Mouse (Mus musculus): ENCODE results near the gene Mgp.

Gene Mgp

GRCm38 (mm10) chr6:136875670-136876069 is at the start of gene Mgp:
Mgp (minus strand) TSS chr6:136875823.
- peak; percentile 31 to 39 for DNase-seq

DNA sequence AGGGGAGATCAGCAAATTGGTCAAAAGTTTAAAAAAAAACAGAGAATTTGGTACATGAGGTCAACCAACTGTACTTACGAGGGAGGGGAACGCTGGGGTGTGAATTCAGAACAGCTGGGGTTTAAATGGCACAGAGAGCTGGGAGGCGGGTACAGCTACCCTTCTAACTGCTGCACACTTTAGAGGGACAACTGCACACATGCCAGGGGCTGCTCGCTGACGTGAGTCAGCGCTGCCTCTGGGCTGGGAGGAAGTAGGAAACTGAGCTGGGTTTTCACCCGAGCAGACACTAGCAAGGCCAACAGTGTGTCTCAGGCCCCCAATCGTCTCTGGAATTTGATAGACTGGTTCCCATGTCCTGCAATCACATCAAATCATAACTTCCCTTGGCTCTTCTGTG is 49.4 kb upstream of the Mgp start:
- DNase-seq: no peak

GRCm38 (mm10) chr6:136923532-136923931 is 47.9 kb upstream of the Mgp start, which contains the start of gene Pde6h:
Pde6h (plus strand) TSS chr6:136923832.
- no peak for DNase-seq

DNA sequence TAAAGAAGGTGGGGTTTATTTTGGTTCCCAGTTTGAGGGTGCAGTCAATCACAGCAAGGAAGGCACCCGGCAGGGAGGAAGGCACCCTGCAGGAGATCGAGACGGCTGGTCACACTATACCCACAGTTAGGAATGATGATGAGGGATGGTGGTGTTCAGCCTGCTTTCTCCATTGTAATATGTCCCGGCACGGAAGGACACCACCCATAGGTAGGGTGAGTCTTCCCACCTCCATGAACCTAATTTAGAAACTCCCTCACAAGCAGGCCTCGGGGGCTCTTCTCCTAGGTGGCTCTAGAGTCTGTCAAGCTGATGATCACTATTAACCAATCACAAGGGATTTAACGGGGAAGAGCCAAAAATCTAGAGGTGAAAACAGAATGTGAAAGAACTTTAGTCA is 47.2 kb upstream of the Mgp start:
- no peak for DNase-seq

DNA sequence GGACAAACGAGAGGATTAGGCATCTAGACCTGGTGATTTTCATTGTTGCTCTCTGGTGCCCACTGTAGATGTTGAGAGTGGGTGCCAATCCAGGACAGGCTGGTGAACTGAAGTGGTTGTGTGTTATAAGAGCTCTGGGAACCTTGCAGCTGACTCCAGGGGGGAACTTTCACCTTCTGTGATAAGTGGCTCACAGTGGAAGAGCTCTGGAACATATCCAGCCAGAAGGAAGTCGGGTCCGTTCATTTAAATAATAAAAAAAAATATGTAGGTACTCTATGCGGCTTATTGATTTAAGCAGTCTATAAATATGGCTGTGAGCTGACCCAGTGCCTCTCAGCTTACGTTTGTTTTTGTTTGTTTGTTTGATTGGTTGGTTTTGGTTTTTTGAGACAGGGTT is 46.5 kb upstream of the Mgp start, which contains the start of gene Erp27:
Gene Erp27 (minus strand): TSS at position 101 of the 400 bp plus-strand sequence.
- DNase-seq: no peak

DNA sequence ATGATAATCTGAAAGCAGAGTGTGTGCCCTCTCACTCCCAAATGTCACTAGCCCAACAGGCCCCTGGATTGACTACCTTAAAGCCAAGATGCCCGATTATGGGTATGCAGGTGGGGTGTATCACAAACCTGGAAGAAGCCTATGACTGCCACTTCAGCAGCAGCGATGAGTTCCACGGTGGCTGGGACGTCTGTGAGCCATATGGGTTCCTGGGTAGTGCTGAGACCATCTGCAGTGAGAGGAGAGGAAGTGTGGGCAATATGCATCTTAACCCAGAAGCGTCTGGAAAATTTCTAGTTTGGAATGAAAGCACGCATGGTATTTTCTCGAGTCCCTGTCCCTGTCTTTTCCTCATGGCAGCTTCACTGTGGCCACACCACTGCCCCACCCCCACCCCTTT is 46.0 kb upstream of the Mgp start:
- no peak for DNase-seq

DNA sequence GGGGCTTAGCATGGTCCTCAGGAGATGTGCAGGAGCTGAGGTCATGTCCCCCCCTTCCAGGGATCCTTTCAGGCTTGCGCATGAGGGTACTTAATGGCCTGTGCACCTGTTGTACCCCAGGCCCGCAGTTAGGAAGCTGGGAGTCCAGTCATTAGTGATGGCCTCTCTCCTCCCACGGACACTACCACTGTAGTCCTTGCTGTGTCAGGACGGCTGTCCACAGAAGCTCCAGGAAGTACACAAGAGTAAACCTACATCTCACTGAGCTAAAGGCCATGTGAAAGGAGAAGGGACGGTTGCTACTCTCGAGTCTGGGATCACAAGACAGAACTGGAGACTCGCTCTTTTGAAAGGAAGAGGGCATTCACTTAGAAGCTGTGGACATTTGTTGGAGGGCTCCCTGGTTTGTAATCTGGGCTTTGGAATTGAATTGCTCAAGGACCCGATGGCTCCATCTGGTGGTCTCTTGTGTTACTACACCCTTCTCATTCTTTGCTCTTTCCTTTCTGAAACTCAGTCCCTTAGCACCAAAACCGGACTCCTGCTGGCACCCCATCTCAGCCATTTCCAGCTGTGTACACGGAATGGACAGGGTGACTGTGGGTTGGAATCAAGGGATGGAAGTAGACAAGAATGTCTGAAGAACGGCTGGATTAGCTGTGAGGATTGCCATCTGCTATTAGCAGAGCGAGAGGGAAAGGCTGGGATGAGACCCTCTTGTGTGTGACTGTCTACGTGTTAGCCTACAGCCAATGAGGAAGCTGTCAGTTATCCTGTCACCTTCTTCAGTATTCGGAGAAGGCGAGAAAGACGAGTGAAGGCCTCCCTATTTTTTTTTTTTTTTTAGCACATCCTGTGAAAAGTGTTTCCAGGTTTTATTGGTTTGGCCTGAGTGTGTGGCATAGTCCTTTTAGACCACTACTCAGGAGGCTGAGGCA is 45.0 kb upstream of the Mgp start:
- peak; percentile 58 to 91 for DNase-seq

DNA sequence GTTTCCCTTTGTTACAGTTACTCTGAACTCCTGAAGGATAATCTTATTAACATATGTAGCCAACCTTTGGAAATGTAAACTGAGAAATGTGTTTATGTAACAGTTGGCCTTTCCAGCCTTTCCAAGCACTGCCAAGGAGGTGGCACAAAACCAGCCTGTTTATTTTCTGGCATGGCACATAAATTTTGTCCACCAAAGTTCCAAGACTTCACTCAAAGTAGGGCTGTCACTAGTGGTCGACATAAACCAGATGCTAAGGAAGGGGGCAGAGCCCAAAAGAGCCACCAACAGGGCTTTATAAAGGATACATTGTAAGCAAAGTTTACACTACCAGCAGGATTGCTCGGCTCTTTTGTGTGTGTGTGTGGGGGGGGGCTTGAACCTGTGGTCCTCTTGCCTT is 42.3 kb upstream of the Mgp start:
- DNase-seq: no peak

GRCm38 (mm10) chr6:136915721-136916395 is 40.2 kb upstream of the Mgp start:
- peak in 1 of 2 experiments; percentile 27 for DNase-seq

DNA sequence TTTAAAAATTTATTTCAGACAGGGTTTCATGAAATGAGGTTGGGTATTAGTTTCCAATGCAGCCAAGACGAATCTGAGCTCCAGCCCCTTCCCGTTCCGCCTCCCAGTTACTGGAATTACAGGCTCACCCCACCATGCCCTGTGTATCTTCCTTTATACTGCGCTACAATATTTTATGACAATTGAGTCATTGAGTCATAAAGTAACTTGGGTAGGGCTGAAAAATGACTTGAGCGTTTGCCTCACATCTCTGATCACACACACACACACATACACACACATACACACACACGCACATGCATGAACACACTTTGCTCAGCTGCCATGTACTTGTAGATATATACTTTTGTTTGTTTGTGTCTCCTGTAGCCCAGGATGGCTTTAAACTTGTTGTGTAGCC is 38.6 kb upstream of the Mgp start:
- DNase-seq: no peak

DNA sequence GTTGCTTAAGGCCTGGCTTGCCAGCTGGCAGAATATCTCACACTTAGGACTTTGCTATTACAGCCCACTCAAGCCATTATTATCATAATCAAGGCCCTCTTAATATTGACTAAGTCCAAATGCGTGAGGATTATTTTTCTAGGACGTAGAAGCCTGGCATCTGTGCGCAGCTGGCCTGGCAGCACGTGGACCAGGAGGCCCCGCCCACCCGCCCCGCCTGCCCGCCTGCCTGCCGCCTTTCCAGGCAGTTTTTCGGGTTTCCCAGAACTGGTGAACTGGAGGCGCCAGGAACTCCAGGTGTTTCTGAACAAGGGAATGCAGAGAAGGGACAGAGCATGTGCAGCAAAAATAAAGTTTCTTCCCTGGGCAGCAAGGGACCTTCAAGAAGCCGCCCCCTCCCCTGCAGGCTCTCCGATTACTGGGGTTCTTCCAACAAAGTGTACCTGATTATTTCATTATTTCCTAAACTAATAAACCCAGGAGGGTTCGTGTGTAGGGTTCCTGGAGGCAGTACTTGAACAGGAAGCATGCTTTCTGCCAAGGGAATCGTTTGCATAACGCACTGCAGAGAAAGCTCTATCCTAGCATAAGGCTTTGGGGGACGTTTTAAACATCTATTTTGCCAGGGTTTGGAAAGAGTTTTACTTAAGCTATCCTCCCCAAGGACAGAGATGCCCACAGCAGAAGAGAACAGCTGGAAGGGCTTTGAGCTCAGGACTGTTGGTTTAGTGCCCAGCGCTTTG is 37.9 kb upstream of the Mgp start:
- DNase-seq: peak; percentile 50 to 65

GRCm38 (mm10) chr6:136912751-136913265 is 37.2 kb upstream of the Mgp start:
- no peak for DNase-seq

DNA sequence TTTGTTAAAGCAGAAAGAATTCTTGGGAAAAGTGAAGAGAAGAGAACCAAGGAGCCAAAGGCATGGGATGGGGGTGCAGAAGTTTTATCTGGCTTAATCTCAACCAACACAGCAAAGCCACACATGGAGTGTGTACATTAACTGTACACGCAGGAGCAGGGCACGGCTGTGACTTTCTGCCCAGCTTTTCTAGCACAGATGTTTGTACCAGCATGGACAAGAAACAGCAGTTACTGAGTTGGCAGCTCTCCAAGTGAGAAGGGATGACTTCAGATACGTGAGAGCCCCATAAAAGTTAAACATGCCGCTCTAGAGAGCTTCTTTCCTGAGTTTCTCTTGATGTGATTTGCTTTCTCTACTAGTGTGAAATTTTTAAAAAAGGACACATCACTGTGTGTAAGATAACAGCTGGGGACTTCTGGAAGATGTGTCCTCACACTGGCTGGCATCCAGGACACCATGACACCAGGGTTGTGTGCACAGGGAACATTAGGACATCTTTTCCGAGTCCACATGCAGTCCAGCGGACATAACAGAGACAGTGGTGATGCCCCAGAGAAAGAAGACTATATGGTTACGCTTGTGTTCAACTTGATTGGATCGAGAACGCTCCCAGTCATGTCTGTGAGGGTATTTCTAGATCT is 34.7 kb upstream of the Mgp start:
- DNase-seq: peak; percentile 38 to 55

DNA sequence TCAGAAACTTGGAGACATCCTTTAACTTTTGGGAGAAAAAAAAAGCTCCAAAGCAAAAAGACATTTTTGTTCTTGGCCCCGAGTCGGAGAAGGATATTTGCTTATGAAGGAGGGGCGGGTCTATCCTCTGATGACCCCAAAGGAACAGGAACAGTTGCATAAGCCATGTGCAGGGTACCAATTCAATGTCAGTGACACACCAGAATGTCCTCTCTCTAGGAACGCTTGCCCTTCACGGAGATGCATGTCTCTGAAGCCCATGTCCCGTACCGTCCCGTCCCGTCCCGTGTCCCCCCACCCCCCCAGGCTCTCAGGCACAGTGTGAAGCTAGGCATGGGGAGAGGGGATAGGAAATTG is 31.3 kb upstream of the Mgp start:
- peak; percentile 20 to 60 for DNase-seq

GRCm38 (mm10) chr6:136906283-136906936 is 30.8 kb upstream of the Mgp start:
- peak in 1 of 2 experiments; percentile 34 for DNase-seq

GRCm38 (mm10) chr6:136903885-136904470 is 28.4 kb upstream of the Mgp start:
- no peak for DNase-seq

DNA sequence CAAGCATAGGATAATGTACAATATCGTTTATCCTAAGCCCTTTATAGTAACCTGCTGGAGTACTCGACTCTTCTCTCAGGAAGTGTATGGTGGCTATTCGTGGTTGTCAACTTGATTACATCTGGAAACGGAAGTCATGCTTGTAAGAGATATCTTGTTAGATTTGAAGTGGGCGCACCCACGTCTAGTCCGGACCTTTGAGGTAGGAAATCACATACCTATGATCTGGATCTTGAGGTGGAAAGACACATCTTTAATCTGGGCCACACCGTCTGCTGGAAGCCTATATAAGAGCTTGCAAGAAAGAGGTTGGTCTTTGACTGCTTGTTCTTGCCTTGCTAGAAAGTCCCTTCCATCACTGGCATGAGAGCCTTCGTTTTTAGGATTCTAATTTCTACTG is 26.9 kb upstream of the Mgp start:
- no peak for DNase-seq

GRCm38 (mm10) chr6:136901010-136901409 is 25.4 kb upstream of the Mgp start:
- DNase-seq: no peak

- DNase-seq: no peak
Measured at GRCm38 (mm10) chr6:136900369-136901009, 24.9 kb upstream of the Mgp start.

GRCm38 (mm10) chr6:136898954-136899353 is 23.3 kb upstream of the Mgp start:
- no peak for DNase-seq

- DNase-seq: peak; percentile 22 to 37
Measured at GRCm38 (mm10) chr6:136898222-136898621, 22.6 kb upstream of the Mgp start.

Measured in kidney, postnatal 25 days (tissue).